20 mouse cellular contexts compared by ENCODE assay signal in the genomic region with DNA sequence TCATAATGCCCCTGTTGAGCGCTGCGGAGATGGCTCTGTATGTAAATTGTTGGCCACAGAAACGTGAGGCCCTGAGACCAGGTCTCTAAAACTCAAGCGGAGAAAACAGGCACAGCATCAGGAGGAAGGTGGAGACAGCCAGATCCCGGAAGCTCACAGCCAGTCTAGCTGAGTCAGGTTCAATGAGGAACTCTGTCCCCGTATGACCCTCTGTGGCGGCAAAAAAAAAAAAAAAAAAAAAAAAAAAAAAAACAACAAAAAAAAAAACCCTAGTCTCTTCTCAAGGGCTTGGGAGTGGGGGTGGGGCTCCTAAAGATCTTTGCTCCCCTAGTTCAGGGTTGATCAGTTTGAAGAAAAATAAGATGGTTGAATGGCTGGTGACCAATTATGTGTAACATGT. TPM values are rescaled to one million over a fixed set of nuclear protein-coding genes. Genes with fewer than 3 reads are reported as not detected.
DNase-seq lines count a peak whose midpoint lies in the region; ATAC-seq and TF ChIP-seq lines count a peak whose summit lies in the region.
"Had no signal": no experiment of that assay in that cellular context is flagged by ENCODE, and none has a peak within 500 bp of the region (broad histone marks: within the 10 kb centered on the region; RNA-seq: fewer than 3 reads in every experiment).

No protein-coding gene starts in this region.

- H3K79me2 ChIP-seq in MEL (ENCODE audit: control insufficient read depth, insufficient read depth, low read length, poor library complexity), result no peaks in the 10 kb centered on the region

- no peak overlapping the region for H3K27ac ChIP-seq in lung, postnatal 0 days (ENCODE audit: low read length)
- peak overlapping the region; percentile 75 for H3K27ac ChIP-seq in MEL (ENCODE audit: control insufficient read depth, low read depth, low read length)
- H3K27ac ChIP-seq in hindbrain, embryonic 16.5 days (ENCODE audit: low read depth, low read length), result no peak overlapping the region
- H3K27ac ChIP-seq: heart, embryonic 15.5 days; hindbrain, embryonic 15.5 days; liver, embryonic 15.5 days; midbrain, embryonic 13.5 days had no signal

- whole genome bisulfite sequencing in lung, postnatal 0 days, result 64% methylated on average over 7 of the region's 7 CpGs
- WGBS in hindbrain, embryonic 16.5 days, result 70% methylated on average over 7 of the region's 7 CpGs

- no peaks in the 10 kb centered on the region for H3K9me3 ChIP-seq in lung, postnatal 0 days (ENCODE audit: low read length)
- H3K9me3 ChIP-seq in MEL (replicated peaks; ENCODE audit: insufficient read depth, low read length), result no peaks in the 10 kb centered on the region
- no peaks in the 10 kb centered on the region for H3K9me3 ChIP-seq in hindbrain, embryonic 16.5 days (ENCODE audit: control insufficient read depth, low read length)
- H3K9me3 ChIP-seq: heart, embryonic 15.5 days; hindbrain, embryonic 15.5 days; liver, embryonic 15.5 days; midbrain, embryonic 13.5 days had no signal

- ATAC-seq in lung, postnatal 0 days, result no peak
- peak; percentile 94 to 99 for ATAC-seq in hematopoietic stem cell, adult 5-6 weeks (replicated peaks in 1 of 2; ENCODE audit: insufficient read depth in 1 of 2, low FRiP score in 2 of 2, low TSS enrichment in 1 of 2, low read depth in 1 of 2, poor library complexity in 2 of 2, severe bottlenecking in 2 of 2)
- no peak for ATAC-seq in hindbrain, embryonic 16.5 days
- ATAC-seq: midbrain, embryonic 13.5 days had no signal

- TF ChIP-seq EP300 in lung, postnatal 0 days (IDR thresholded peaks at IDR 0.05), result no peak
- TF ChIP-seq EP300 in MEL (IDR thresholded peaks at IDR 0.05; ENCODE audit: low read depth in 1 of 2, low read length in 2 of 2), result peak; percentile 72 to 85

- H3K4me2 ChIP-seq in lung, postnatal 0 days (replicated peaks; ENCODE audit: low read depth, low read length), result no peak overlapping the region
- H3K4me2 ChIP-seq in hindbrain, embryonic 16.5 days (ENCODE audit: low read length), result no peak overlapping the region
- H3K4me2 ChIP-seq: heart, embryonic 15.5 days; hindbrain, embryonic 15.5 days; liver, embryonic 15.5 days; midbrain, embryonic 13.5 days had no signal

- no peak for TF ChIP-seq RAD21 in MEL (IDR thresholded peaks at IDR 0.05; ENCODE audit: low read depth, low read length)

- H3K4me3 ChIP-seq in lung, postnatal 0 days (ENCODE audit: low read depth, low read length), result no peak overlapping the region
- H3K4me3 ChIP-seq in MEL (ENCODE audit: control insufficient read depth in 1 of 2, insufficient read depth in 1 of 2, low read depth in 2 of 2, low read length in 2 of 2), result no peak overlapping the region; a peak in 2 of 4 replicates
- H3K4me3 ChIP-seq in hindbrain, embryonic 16.5 days (ENCODE audit: low read length), result no peak overlapping the region
- H3K4me3 ChIP-seq: erythroblast, embryonic 14.5 days; heart, embryonic 15.5 days; hindbrain, embryonic 15.5 days; liver, embryonic 15.5 days; midbrain, embryonic 13.5 days had no signal

- H3K4me1 ChIP-seq in lung, postnatal 0 days (ENCODE audit: insufficient read depth, low read depth, low read length), result no peaks in the 10 kb centered on the region
- peaks cover 13 to 16% of the 10 kb centered on the region in 2 experiments for H3K4me1 ChIP-seq in MEL (ENCODE audit: control insufficient read depth in 1 of 2, insufficient read depth in 2 of 2, low read length in 2 of 2)
- no peaks in the 10 kb centered on the region for H3K4me1 ChIP-seq in hindbrain, embryonic 16.5 days (ENCODE audit: control insufficient read depth, insufficient read depth, low read depth, low read length)
- H3K4me1 ChIP-seq: hindbrain, embryonic 15.5 days; liver, embryonic 15.5 days; midbrain, embryonic 13.5 days had no signal

- TF ChIP-seq CTCF in lung, postnatal 0 days (IDR thresholded peaks at IDR 0.05), result no peak
- no peak for TF ChIP-seq CTCF in MEL (IDR thresholded peaks at IDR 0.05 in 2 of 3, conservative IDR thresholded peaks at IDR 0.05 in 1 of 3; ENCODE audit: control insufficient read depth in 1 of 3, insufficient read depth in 1 of 3, low read depth in 2 of 3, low read length in 3 of 3, poor library complexity in 1 of 3, severe bottlenecking in 1 of 3)

- H3K9ac ChIP-seq in lung, postnatal 0 days (replicated peaks; ENCODE audit: low read depth), result no peak overlapping the region
- H3K9ac ChIP-seq in MEL (ENCODE audit: control insufficient read depth, low read depth, low read length, poor library complexity, severe bottlenecking), result peak overlapping the region; percentile 69
- no peak overlapping the region for H3K9ac ChIP-seq in hindbrain, embryonic 16.5 days (ENCODE audit: low read depth, low read length)
- H3K9ac ChIP-seq: heart, embryonic 15.5 days; hindbrain, embryonic 15.5 days; liver, embryonic 15.5 days; midbrain, embryonic 13.5 days had no signal

- DNase-seq in lung, postnatal 0 days (ENCODE audit: low spot score), result peak; percentile 13
- DNase-seq in lung, adult 18-20 months, result no peak
- peak; percentile 88 for DNase-seq in MEL (ENCODE audit: low read depth, low spot score)
- DNase-seq in monocyte, adult 2 months (ENCODE audit: low read depth in 1 of 2, low spot score in 2 of 2), result peak; percentile 33 to 34
- DNase-seq in urinary bladder, postnatal 14 days (ENCODE audit: low spot score), result no peak
- DNase-seq: cerebellum, adult 11 months; embryo, embryonic 11 days; right cerebral cortex, postnatal 14 days had no signal

- H3K36me3 ChIP-seq in lung, postnatal 0 days (ENCODE audit: insufficient read depth, low read length), result no peaks in the 10 kb centered on the region
- peaks cover 0 to 11% of the 10 kb centered on the region in 2 experiments; a peak in 2 of 4 replicates for H3K36me3 ChIP-seq in MEL (ENCODE audit: control insufficient read depth in 1 of 2, insufficient read depth in 2 of 2, low read length in 2 of 2)
- H3K36me3 ChIP-seq in hindbrain, embryonic 16.5 days (ENCODE audit: control insufficient read depth, insufficient read depth, low read length), result no peaks in the 10 kb centered on the region
- H3K36me3 ChIP-seq: heart, embryonic 15.5 days; hindbrain, embryonic 15.5 days; liver, embryonic 15.5 days; midbrain, embryonic 13.5 days had no signal

- no peaks in the 10 kb centered on the region for H3K27me3 ChIP-seq in lung, postnatal 0 days (replicated peaks; ENCODE audit: insufficient read depth, low read length)
- H3K27me3 ChIP-seq in MEL (ENCODE audit: control insufficient read depth in 1 of 2, insufficient read depth in 2 of 2, low read length in 2 of 2), result no peaks in the 10 kb centered on the region
- H3K27me3 ChIP-seq in hindbrain, embryonic 16.5 days (replicated peaks; ENCODE audit: control insufficient read depth, insufficient read depth, low read length), result no peaks in the 10 kb centered on the region
- H3K27me3 ChIP-seq: heart, embryonic 15.5 days; hindbrain, embryonic 15.5 days; liver, embryonic 15.5 days; midbrain, embryonic 13.5 days had no signal

- peak in 1 of 2 experiments; percentile 53; a peak in 1 of 4 replicates for TF ChIP-seq POLR2A in MEL (IDR thresholded peaks at IDR 0.05; ENCODE audit: control insufficient read depth in 1 of 2, insufficient read depth in 1 of 2, low read depth in 1 of 2, low read length in 2 of 2, poor library complexity in 1 of 2)

TF ChIP-seq in MEL, 35 proteins besides CTCF, POLR2A, EP300 and RAD21 (continues in another document):
- TF ChIP-seq ZNF384 (IDR thresholded peaks at IDR 0.05; ENCODE audit: low read depth, low read length) (peak; percentile 100), ETS1 (IDR thresholded peaks at IDR 0.05; ENCODE audit: low read depth, low read length) (peak; percentile 86), BHLHE40 (IDR thresholded peaks at IDR 0.05; ENCODE audit: borderline replicate concordance, low read depth, low read length) (peak; percentile 76), TBP (IDR thresholded peaks at IDR 0.05; ENCODE audit: low read depth, low read length) (no peak; the same call in 1 of the 2 replicates), GABPA (IDR thresholded peaks at IDR 0.05; ENCODE audit: low read depth, low read length) (peak; percentile 87), SMC3 (IDR thresholded peaks at IDR 0.05; ENCODE audit: low read depth, low read length) (no peak)

RNA-seq across cellular contexts. Expression of gene Wfdc16, which starts 2.5 kb away (rescaled TPM):
- not detected in 2 replicates for polyA plus RNA-seq in lung, postnatal 0 days (2015; fragmentation: Nextera tagmentation; extraction: Ambion mirVana)
- not detected in 2 replicates for total RNA-seq in MEL (2012; rRNA removed)
- not detected for polyA plus RNA-seq in MEL (2012; ENCODE audit: insufficient read depth in 1 of 2, insufficient read length in 2 of 2, low read depth in 1 of 2, low replicate concordance in 2 of 2, missing spikeins in 1 of 2)
- not detected in 2 replicates for total RNA-seq in hematopoietic stem cell, adult 5-6 weeks (2017)
- polyA plus RNA-seq in hindbrain, embryonic 16.5 days (2015; fragmentation: Nextera tagmentation; extraction: Ambion mirVana), result not detected in 2 replicates
- total RNA-seq: layer of hippocampus, adult 18-20 months; left cerebral cortex, postnatal 14 days had no signal
- polyA plus RNA-seq: erythroblast, embryonic 14.5 days; heart, embryonic 15.5 days; hindbrain, embryonic 15.5 days; liver, embryonic 15.5 days; midbrain, embryonic 13.5 days; neural tube, embryonic 14.5 days; stomach, embryonic 14.5 days; urinary bladder, adult 2 months had no signal

RNA-seq across cellular contexts. Expression of gene Wfdc10, which starts 14.7 kb away (rescaled TPM):
- polyA plus RNA-seq in lung, postnatal 0 days (2015; fragmentation: Nextera tagmentation; extraction: Ambion mirVana), result 0.57 and 0.88 TPM in 2 replicates
- total RNA-seq in MEL (2012; rRNA removed), result not detected in 2 replicates
- not detected for polyA plus RNA-seq in MEL (2012; ENCODE audit: insufficient read depth in 1 of 2, insufficient read length in 2 of 2, low read depth in 1 of 2, low replicate concordance in 2 of 2, missing spikeins in 1 of 2)
- total RNA-seq in hematopoietic stem cell, adult 5-6 weeks (2017), result 3.5 TPM in 1 of 2 replicates, not detected in the other
- polyA plus RNA-seq in hindbrain, embryonic 16.5 days (2015; fragmentation: Nextera tagmentation; extraction: Ambion mirVana), result not detected in 2 replicates
- total RNA-seq: layer of hippocampus, adult 18-20 months; left cerebral cortex, postnatal 14 days had no signal
- polyA plus RNA-seq: erythroblast, embryonic 14.5 days; hindbrain, embryonic 15.5 days; liver, embryonic 15.5 days; midbrain, embryonic 13.5 days; neural tube, embryonic 14.5 days had no signal

RNA-seq across cellular contexts. Expression of gene Wfdc9, which starts 15.3 kb away (rescaled TPM):
- not detected in 2 replicates for polyA plus RNA-seq in lung, postnatal 0 days (2015; fragmentation: Nextera tagmentation; extraction: Ambion mirVana)
- not detected in 2 replicates for total RNA-seq in MEL (2012; rRNA removed)
- polyA plus RNA-seq in MEL (2012; ENCODE audit: insufficient read depth in 1 of 2, insufficient read length in 2 of 2, low read depth in 1 of 2, low replicate concordance in 2 of 2, missing spikeins in 1 of 2), result not detected
- not detected in 2 replicates for total RNA-seq in hematopoietic stem cell, adult 5-6 weeks (2017)
- polyA plus RNA-seq in hindbrain, embryonic 16.5 days (2015; fragmentation: Nextera tagmentation; extraction: Ambion mirVana), result not detected in 2 replicates
- total RNA-seq: layer of hippocampus, adult 18-20 months; left cerebral cortex, postnatal 14 days had no signal
- polyA plus RNA-seq: erythroblast, embryonic 14.5 days; heart, embryonic 15.5 days; hindbrain, embryonic 15.5 days; liver, embryonic 15.5 days; midbrain, embryonic 13.5 days; neural tube, embryonic 14.5 days; stomach, embryonic 14.5 days; urinary bladder, adult 2 months had no signal

RNA-seq across cellular contexts. Expression of gene Wfdc8, which starts 27.7 kb away (rescaled TPM):
- 0.36 and 0.43 TPM in 2 replicates for polyA plus RNA-seq in lung, postnatal 0 days (2015; fragmentation: Nextera tagmentation; extraction: Ambion mirVana)
- not detected in 2 replicates for total RNA-seq in MEL (2012; rRNA removed)
- polyA plus RNA-seq in MEL (2012; ENCODE audit: insufficient read depth in 1 of 2, insufficient read length in 2 of 2, low read depth in 1 of 2, low replicate concordance in 2 of 2, missing spikeins in 1 of 2), result not detected
- total RNA-seq in hematopoietic stem cell, adult 5-6 weeks (2017), result not detected in 2 replicates
- polyA plus RNA-seq in hindbrain, embryonic 16.5 days (2015; fragmentation: Nextera tagmentation; extraction: Ambion mirVana), result not detected in 2 replicates
- total RNA-seq: layer of hippocampus, adult 18-20 months; left cerebral cortex, postnatal 14 days had no signal
- polyA plus RNA-seq: erythroblast, embryonic 14.5 days; heart, embryonic 15.5 days; hindbrain, embryonic 15.5 days; liver, embryonic 15.5 days; midbrain, embryonic 13.5 days; neural tube, embryonic 14.5 days; stomach, embryonic 14.5 days; urinary bladder, adult 2 months had no signal

RNA-seq across cellular contexts. Expression of gene Wfdc6b, which starts 27.8 kb away (rescaled TPM):
- 0.90 and 1.3 TPM in 2 replicates for polyA plus RNA-seq in lung, postnatal 0 days (2015; fragmentation: Nextera tagmentation; extraction: Ambion mirVana)
- not detected in 2 replicates for total RNA-seq in MEL (2012; rRNA removed)
- not detected for polyA plus RNA-seq in MEL (2012; ENCODE audit: insufficient read depth in 1 of 2, insufficient read length in 2 of 2, low read depth in 1 of 2, low replicate concordance in 2 of 2, missing spikeins in 1 of 2)
- not detected in 2 replicates for total RNA-seq in hematopoietic stem cell, adult 5-6 weeks (2017)
- polyA plus RNA-seq in hindbrain, embryonic 16.5 days (2015; fragmentation: Nextera tagmentation; extraction: Ambion mirVana), result not detected in 2 replicates
- total RNA-seq: layer of hippocampus, adult 18-20 months; left cerebral cortex, postnatal 14 days had no signal
- polyA plus RNA-seq: erythroblast, embryonic 14.5 days; heart, embryonic 15.5 days; hindbrain, embryonic 15.5 days; liver, embryonic 15.5 days; midbrain, embryonic 13.5 days; neural tube, embryonic 14.5 days; stomach, embryonic 14.5 days; urinary bladder, adult 2 months had no signal

Comparison
In these comparisons a context has a peak if more than half of its experiments do, and no peak if none do; other contexts are left out.
1. DNase-seq: peak in lung, postnatal 0 days (single experiment), MEL (single experiment) and monocyte, adult 2 months (2 of 2); none in lung, adult 18-20 months (0 of 2) and urinary bladder, postnatal 14 days (single experiment).
2. ATAC-seq: peak in hematopoietic stem cell, adult 5-6 weeks (2 of 2); none in lung, postnatal 0 days (single experiment) and hindbrain, embryonic 16.5 days (single experiment).